Mouse (Mus musculus): Measurements from ENCODE around the gene Nup210l. TPM values are rescaled to one million over a fixed set of nuclear protein-coding genes. Genes with fewer than 3 reads are reported as not detected.
"Not testable (repeated sequence)": the region's sequence is repeated elsewhere in the genome, so short reads cannot be mapped to it uniquely, and the experiment has no call there.

The Nup210l gene
- polyA plus RNA-seq, 1 experiment from 2014 or later = 0.16 TPM

DNA sequence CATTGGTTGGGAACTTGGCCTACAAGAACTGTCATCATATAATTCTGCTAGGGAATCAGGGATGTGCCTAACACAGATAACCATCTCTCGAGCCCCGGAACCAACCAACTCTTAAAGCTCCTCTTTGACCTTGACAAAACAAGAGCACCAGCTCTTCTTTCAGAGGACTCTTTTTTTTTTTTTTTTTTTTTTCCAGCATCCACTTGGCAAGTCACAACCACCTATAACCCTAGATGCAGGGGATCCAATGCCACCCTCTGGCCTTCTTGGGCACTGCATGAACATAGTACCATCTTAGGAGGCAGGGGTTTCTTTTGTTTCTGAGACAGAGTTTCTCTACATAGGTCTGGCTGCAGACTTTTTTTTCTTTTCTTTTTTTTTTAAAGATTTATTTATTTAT is 10.4 kb downstream of the Nup210l start:
- Histone ChIP-seq H3K4me2 (ENCODE audit: low read depth, low read length) (no peak overlapping the region), H3K27ac (ENCODE audit: low read length) (no peak overlapping the region), H3K4me3 (ENCODE audit: low read length) (no peak overlapping the region), H3K4me1 (ENCODE audit: control insufficient read depth, insufficient read depth, low read length) (no peaks in the 10 kb centered on the region), H3K36me3 (ENCODE audit: control insufficient read depth, insufficient read depth, low read length) (no peaks in the 10 kb centered on the region), H3K27me3 (replicated peaks; ENCODE audit: control insufficient read depth, insufficient read depth, low read length) (no peaks in the 10 kb centered on the region), H3K9ac (ENCODE audit: low read depth, low read length) (no peak overlapping the region), H3K9me3 (ENCODE audit: control insufficient read depth, low read length) (no peaks in the 10 kb centered on the region)
- 86% methylated on average over 2 of the region's 2 CpGs for WGBS
- ATAC-seq = no peak

DNA sequence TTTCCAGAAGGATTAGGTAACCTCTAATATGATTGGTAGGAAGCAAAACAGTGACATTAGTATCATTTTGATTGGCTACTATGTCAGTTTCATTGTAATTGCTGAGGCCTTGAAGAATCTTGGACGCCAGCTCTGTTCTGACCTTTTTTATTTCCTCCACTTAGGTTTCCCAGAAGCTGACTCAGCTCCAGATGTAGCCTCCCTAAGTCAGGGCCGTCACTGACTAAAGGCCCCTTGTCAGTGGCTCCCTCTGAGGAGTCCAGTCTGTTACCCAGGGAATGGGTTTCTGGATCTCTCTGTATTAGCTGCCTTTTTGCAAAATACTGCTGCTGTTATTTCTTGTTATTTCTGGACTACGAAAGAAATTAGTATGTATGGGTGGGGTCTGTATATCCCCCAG is 11.6 kb downstream of the Nup210l start:
- no peak overlapping the region for H3K9ac ChIP-seq (ENCODE audit: low read depth, low read length)
- WGBS = 64% methylated on average over 3 of the region's 3 CpGs
- H3K4me2 ChIP-seq (ENCODE audit: low read depth, low read length) = no peak overlapping the region
- no peaks in the 10 kb centered on the region for H3K36me3 ChIP-seq (ENCODE audit: control insufficient read depth, insufficient read depth, low read length)
- no peaks in the 10 kb centered on the region for H3K4me1 ChIP-seq (ENCODE audit: control insufficient read depth, insufficient read depth, low read length)
- no peak overlapping the region for H3K4me3 ChIP-seq (ENCODE audit: low read length)
- no peak for ATAC-seq
- H3K27me3 ChIP-seq (replicated peaks; ENCODE audit: control insufficient read depth, insufficient read depth, low read length) = no peaks in the 10 kb centered on the region
- H3K9me3 ChIP-seq (ENCODE audit: control insufficient read depth, low read length) = no peaks in the 10 kb centered on the region
- no peak overlapping the region for H3K27ac ChIP-seq (ENCODE audit: low read length)

DNA sequence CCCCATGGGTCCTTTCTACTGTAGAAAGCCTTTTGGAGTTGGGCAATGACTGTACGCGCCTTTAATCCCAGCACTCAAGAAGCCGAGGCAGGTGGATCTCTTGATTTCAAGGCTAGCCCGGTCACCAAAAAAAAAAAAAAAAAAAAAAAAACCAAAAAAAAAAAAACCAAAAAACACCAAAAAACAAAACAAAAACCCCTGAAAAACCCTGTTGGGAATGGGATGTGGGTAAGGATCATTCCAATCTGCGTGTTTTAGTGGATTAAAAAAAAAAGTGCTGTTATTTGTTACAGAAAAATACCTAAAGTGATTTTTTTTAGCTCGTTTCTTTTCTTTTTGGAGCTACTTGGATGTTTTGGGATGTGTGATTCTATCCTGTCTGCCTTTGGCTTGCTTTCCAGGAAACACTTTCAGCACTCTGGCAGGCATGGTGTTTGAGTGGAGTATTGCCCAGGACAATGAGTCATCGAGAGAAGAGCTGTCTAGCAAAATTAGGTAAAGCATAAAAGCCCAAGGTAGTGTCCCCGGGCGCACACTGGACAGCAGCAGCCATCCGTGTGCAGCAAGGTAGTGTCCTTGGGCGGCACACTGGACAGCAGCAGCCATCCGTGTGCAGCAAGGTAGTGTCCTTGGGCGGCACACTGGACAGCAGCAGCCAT is 14.3 kb downstream of the Nup210l start:
- no peak overlapping the region for H3K27ac ChIP-seq (ENCODE audit: low read length)
- ATAC-seq = no peak
- H3K9me3 ChIP-seq (ENCODE audit: control insufficient read depth, low read length) = no peaks in the 10 kb centered on the region
- no peaks in the 10 kb centered on the region for H3K27me3 ChIP-seq (replicated peaks; ENCODE audit: control insufficient read depth, insufficient read depth, low read length)
- H3K4me1 ChIP-seq (ENCODE audit: control insufficient read depth, insufficient read depth, low read length) = no peaks in the 10 kb centered on the region
- no peak overlapping the region for H3K4me3 ChIP-seq (ENCODE audit: low read length)
- 89% methylated on average over 13 of the region's 13 CpGs for WGBS
- no peak overlapping the region for H3K9ac ChIP-seq (ENCODE audit: low read depth, low read length)
- H3K4me2 ChIP-seq (ENCODE audit: low read depth, low read length) = no peak overlapping the region
- H3K36me3 ChIP-seq (ENCODE audit: control insufficient read depth, insufficient read depth, low read length) = no peaks in the 10 kb centered on the region

DNA sequence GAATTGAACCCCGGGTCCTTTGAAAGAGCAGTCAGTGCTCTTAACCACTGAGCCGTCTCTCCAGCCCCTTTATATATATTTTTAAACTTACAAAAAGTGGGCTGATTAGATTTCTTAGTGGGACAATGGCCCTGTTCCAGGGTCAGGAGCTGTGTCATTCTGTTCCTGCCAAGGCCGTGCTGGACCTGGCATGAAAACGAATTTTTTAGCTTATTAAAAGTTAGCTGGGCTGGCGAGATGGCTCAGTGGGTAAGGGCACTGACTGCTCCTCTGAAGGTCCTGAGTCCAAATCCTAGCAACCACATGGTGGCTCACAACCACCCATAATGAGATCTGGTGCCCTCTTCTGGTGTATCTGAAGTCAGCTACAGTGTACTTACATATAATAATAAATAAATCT is 18.1 kb downstream of the Nup210l start:
- not testable (repeated sequence) for ATAC-seq
- 86% methylated on average over 5 of the region's 5 CpGs for WGBS

DNA sequence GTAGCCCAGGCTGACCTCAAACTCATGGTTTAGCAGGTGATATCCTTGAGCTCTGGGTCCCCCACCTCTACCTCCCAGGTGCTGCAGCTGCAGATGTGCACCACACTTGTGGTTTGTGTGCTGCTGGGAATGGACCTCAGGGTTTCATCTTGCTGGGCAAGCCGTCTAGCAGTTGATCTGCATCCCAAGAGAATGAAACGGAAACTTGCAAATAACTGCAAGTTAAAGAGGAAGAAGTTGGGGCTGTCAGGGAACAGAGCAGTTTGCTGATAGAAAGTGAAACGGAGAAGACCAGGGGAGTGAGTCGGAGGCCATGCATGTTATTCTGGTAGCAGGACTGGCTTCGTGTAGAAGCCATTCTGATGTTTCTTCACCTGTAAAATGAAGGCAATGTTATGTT is 21.8 kb downstream of the Nup210l start:
- no peak overlapping the region for H3K4me2 ChIP-seq (ENCODE audit: low read depth, low read length)

More for the DNA sequence above, 18.1 kb downstream of the Nup210l start:
- H3K4me1 ChIP-seq (ENCODE audit: control insufficient read depth, insufficient read depth, low read length); H3K4me3 ChIP-seq (ENCODE audit: low read length); H3K27me3 ChIP-seq (replicated peaks; ENCODE audit: control insufficient read depth, insufficient read depth, low read length); H3K9me3 ChIP-seq (ENCODE audit: control insufficient read depth, low read length); H3K9ac ChIP-seq (ENCODE audit: low read depth, low read length); H3K27ac ChIP-seq (ENCODE audit: low read length); H3K4me2 ChIP-seq (ENCODE audit: low read depth, low read length); H3K36me3 ChIP-seq (ENCODE audit: control insufficient read depth, insufficient read depth, low read length): not testable (repeated sequence)

DNA sequence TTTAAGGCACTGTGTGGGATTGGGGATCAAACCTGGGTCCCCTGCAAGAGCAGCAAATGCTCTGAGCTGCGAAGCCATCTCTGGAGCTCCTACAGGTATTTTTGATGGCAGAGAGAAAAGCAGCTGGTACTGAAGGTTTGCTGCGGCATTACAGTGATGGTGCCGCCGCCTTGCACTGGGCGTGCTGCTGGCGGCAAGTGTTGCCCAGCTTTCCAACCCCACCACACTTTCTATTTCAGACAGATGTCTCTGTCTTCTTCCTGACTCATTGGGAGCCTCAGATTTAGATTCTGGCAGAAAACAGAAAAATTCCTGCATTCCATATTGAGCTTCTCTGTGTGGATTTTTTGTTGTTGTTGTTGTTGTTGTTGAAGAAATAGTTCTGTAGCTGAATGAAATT is 23.9 kb downstream of the Nup210l start:
- Histone ChIP-seq H3K27me3 (replicated peaks; ENCODE audit: control insufficient read depth, insufficient read depth, low read length) (no peaks in the 10 kb centered on the region), H3K36me3 (ENCODE audit: control insufficient read depth, insufficient read depth, low read length) (no peaks in the 10 kb centered on the region), H3K4me2 (ENCODE audit: low read depth, low read length) (no peak overlapping the region), H3K27ac (ENCODE audit: low read length) (no peak overlapping the region), H3K9me3 (ENCODE audit: control insufficient read depth, low read length) (no peaks in the 10 kb centered on the region), H3K4me3 (ENCODE audit: low read length) (no peak overlapping the region), H3K9ac (ENCODE audit: low read depth, low read length) (no peak overlapping the region), H3K4me1 (ENCODE audit: control insufficient read depth, insufficient read depth, low read length) (no peaks in the 10 kb centered on the region)
- WGBS = 93% methylated on average over 6 of the region's 6 CpGs
- no peak for ATAC-seq

More for the DNA sequence above, 21.8 kb downstream of the Nup210l start:
- Histone ChIP-seq H3K9ac (ENCODE audit: low read depth, low read length) (no peak overlapping the region), H3K27ac (ENCODE audit: low read length) (no peak overlapping the region), H3K4me1 (ENCODE audit: control insufficient read depth, insufficient read depth, low read length) (no peaks in the 10 kb centered on the region), H3K9me3 (ENCODE audit: control insufficient read depth, low read length) (no peaks in the 10 kb centered on the region), H3K27me3 (replicated peaks; ENCODE audit: control insufficient read depth, insufficient read depth, low read length) (no peaks in the 10 kb centered on the region), H3K36me3 (ENCODE audit: control insufficient read depth, insufficient read depth, low read length) (no peaks in the 10 kb centered on the region), H3K4me3 (ENCODE audit: low read length) (no peak overlapping the region)
- 81% methylated on average over 5 of the region's 5 CpGs for WGBS
- ATAC-seq = no peak

DNA sequence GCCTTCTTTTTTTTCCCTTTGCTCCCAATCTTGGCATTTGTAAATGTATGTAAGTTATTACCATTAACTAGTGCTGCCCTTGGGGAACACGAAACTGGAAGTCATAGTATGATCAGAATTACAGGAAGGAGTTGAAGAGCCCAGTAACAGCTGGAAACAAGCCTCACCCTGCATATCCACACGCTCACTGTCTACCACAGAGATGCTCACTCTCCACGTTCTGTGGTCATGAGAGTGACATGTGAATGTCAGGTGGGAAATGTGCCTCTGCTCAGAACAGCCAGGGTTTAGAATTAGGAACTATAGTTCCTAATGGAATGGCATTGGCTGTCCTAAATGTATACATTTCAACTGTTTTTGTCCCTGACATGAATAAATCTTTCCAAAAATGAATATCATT is 28.8 kb downstream of the Nup210l start:
- WGBS = 71% methylated on average over 3 of the region's 3 CpGs
- Histone ChIP-seq H3K4me1 (ENCODE audit: control insufficient read depth, insufficient read depth, low read length) (no peaks in the 10 kb centered on the region), H3K9me3 (ENCODE audit: control insufficient read depth, low read length) (no peaks in the 10 kb centered on the region), H3K36me3 (ENCODE audit: control insufficient read depth, insufficient read depth, low read length) (no peaks in the 10 kb centered on the region), H3K9ac (ENCODE audit: low read depth, low read length) (no peak overlapping the region), H3K27ac (ENCODE audit: low read length) (no peak overlapping the region), H3K4me2 (ENCODE audit: low read depth, low read length) (no peak overlapping the region), H3K27me3 (replicated peaks; ENCODE audit: control insufficient read depth, insufficient read depth, low read length) (no peaks in the 10 kb centered on the region), H3K4me3 (ENCODE audit: low read length) (no peak overlapping the region)
- ATAC-seq = no peak

DNA sequence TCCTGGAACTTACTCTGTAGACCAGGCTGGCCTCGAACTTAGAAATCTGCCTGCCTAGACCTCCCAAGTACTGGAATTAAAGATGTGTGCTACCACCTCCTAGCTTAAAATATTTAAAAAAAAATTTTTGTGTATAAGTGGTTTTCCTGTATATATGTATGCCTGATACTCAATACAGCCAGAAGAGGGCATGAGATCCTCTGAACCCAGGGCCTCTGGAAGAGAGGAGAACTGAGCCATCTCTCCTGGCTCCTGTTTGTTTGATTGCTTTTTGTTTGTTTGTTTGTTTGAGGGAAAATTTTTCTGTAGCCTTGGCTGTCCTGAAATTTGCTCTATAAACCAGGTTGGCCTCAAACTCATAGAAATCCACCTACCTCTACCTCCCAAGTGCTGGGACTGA is 29.4 kb downstream of the Nup210l start:
- Histone ChIP-seq H3K4me3 (ENCODE audit: low read length) (no peak overlapping the region), H3K4me2 (ENCODE audit: low read depth, low read length) (no peak overlapping the region), H3K27me3 (replicated peaks; ENCODE audit: control insufficient read depth, insufficient read depth, low read length) (no peaks in the 10 kb centered on the region), H3K4me1 (ENCODE audit: control insufficient read depth, insufficient read depth, low read length) (no peaks in the 10 kb centered on the region), H3K9me3 (ENCODE audit: control insufficient read depth, low read length) (no peaks in the 10 kb centered on the region), H3K27ac (ENCODE audit: low read length) (no peak overlapping the region), H3K36me3 (ENCODE audit: control insufficient read depth, insufficient read depth, low read length) (no peaks in the 10 kb centered on the region), H3K9ac (ENCODE audit: low read depth, low read length) (no peak overlapping the region)
- WGBS = 100% methylated on average over 1 of the region's 1 CpGs
- ATAC-seq = no peak

DNA sequence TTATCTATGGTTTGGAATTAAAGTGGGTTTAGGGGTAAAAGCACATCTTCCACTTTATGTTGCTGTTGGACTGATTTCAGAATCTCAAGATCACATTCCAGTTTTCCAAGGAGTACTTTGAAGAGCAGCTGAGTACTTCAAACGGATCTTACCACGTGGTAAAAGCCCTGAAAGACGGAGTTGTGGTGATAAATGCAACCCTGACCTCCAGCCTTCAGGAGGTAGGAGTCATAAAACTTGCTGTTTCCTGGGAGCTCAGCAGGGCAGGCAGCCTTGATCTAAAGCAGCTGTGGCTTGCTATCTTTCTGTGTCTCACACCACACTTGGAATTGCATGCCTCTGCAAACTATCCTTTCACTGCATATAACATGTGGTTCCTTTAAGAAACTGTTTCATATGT is 30.6 kb downstream of the Nup210l start:
- H3K4me2 ChIP-seq (ENCODE audit: low read depth, low read length) = no peak overlapping the region
- peak; percentile 75 for ATAC-seq
- H3K9me3 ChIP-seq (ENCODE audit: control insufficient read depth, low read length) = no peaks in the 10 kb centered on the region
- H3K27me3 ChIP-seq (replicated peaks; ENCODE audit: control insufficient read depth, insufficient read depth, low read length) = no peaks in the 10 kb centered on the region
- H3K36me3 ChIP-seq (ENCODE audit: control insufficient read depth, insufficient read depth, low read length) = no peaks in the 10 kb centered on the region
- no peak overlapping the region for H3K27ac ChIP-seq (ENCODE audit: low read length)
- H3K4me1 ChIP-seq (ENCODE audit: control insufficient read depth, insufficient read depth, low read length) = no peaks in the 10 kb centered on the region
- H3K4me3 ChIP-seq (ENCODE audit: low read length) = no peak overlapping the region
- WGBS = 22% methylated on average over 3 of the region's 3 CpGs
- no peak overlapping the region for H3K9ac ChIP-seq (ENCODE audit: low read depth, low read length)

DNA sequence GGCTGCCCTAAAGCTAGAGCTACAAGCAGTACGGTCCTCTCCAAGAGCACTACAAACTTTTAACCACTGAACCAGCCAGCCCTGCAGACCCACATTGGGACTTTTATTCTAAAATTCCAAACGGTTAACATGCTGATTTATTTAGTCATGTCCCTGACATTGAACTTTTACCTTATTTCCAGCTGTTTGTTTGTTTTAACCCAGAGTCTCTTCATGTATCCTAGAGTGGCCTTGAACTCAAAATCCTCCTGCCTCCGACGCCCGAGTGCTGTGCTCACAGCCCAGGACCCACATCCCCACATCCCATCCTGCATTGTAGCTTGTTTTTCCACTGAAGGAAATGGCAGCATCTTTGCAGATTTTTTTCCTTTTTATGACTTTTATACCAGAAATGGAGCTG is 31.1 kb downstream of the Nup210l start:
- no peak overlapping the region for H3K27ac ChIP-seq (ENCODE audit: low read length)
- H3K9me3 ChIP-seq (ENCODE audit: control insufficient read depth, low read length) = no peaks in the 10 kb centered on the region
- H3K36me3 ChIP-seq (ENCODE audit: control insufficient read depth, insufficient read depth, low read length) = no peaks in the 10 kb centered on the region
- no peak for ATAC-seq
- H3K4me1 ChIP-seq (ENCODE audit: control insufficient read depth, insufficient read depth, low read length) = no peaks in the 10 kb centered on the region
- no peak overlapping the region for H3K4me2 ChIP-seq (ENCODE audit: low read depth, low read length)
- 67% methylated on average over 5 of the region's 5 CpGs for WGBS
- H3K9ac ChIP-seq (ENCODE audit: low read depth, low read length) = no peak overlapping the region
- H3K27me3 ChIP-seq (replicated peaks; ENCODE audit: control insufficient read depth, insufficient read depth, low read length) = no peaks in the 10 kb centered on the region
- H3K4me3 ChIP-seq (ENCODE audit: low read length) = no peak overlapping the region

All from intestine, embryonic 16.5 days (tissue).